Mouse (Mus musculus) bone marrow, adult 2 months (tissue): ENCODE measurements around the gene Wscd2. TPM values are rescaled to one million over a fixed set of nuclear protein-coding genes. Genes with fewer than 3 reads are reported as not detected.

ENCODE experiments used
- H3K27ac ChIP-seq: fragments of 200-500 bp; 2 replicates; pipeline ENCODE4 v1.5.1; 2012; ENCODE audit warnings: low read depth, mild to moderate bottlenecking, control low read depth, inconsistent platforms, low read length; ENCODE audit not compliant: control insufficient read depth, poor library complexity, insufficient read depth
- H3K4me1 ChIP-seq: fragments of 200-500 bp; 2 replicates; pipeline ENCODE4 v1.6.1; 2011; ENCODE audit warnings: low read length; ENCODE audit not compliant: control insufficient read depth, insufficient read depth
- H3K4me3 ChIP-seq: fragments of 200-500 bp; replicated peaks from 2 replicates; pipeline ENCODE3; 2011; ENCODE audit warnings: mild to moderate bottlenecking, low read depth, low read length, control low read depth; ENCODE audit not compliant: control insufficient read depth
- CTCF ChIP-seq: fragments of 200-500 bp; IDR thresholded peaks from 2 replicates; pipeline ENCODE4 v1.5.1; 2011; ENCODE audit warnings: low read length, control low read depth; ENCODE audit not compliant: control insufficient read depth, insufficient read depth
- POLR2A ChIP-seq: fragments of 200-500 bp; IDR thresholded peaks from 2 replicates; pipeline ENCODE4 v1.6.1; 2011; ENCODE audit warnings: low read depth, mild to moderate bottlenecking, control low read depth, low read length, borderline replicate concordance; ENCODE audit not compliant: control insufficient read depth
- WGBS: fragments of 180-500 bp; shearing (Covaris S2); methylation state at CpG from one replicate; pipeline ENCODE4 v1.1.7; 2018; 5-methylcytosine and 5-hydroxymethylcytosine counted together
- polyA plus RNA-seq: library from polyadenylated mRNA; stranded (reverse); fragments of >200 nt; gene quantifications from 2 replicates; pipeline ENCODE4 v1.2.4, GENCODE M21; 2011; ENCODE audit warnings: low replicate concordance; ENCODE audit not compliant: missing spikeins, insufficient read depth, insufficient read length

Wscd2 gene
- polyA plus RNA-seq, 1 experiment: 0.30 TPM

GRCm38 (mm10) chr5:113457260-113457659 is 32.9 kb upstream of the Wscd2 start:
- H3K27ac ChIP-seq: no peak overlapping the region
- 76% methylated on average over 6 of the region's 6 CpGs for WGBS
- no peak overlapping the region for H3K4me3 ChIP-seq
- H3K4me1 ChIP-seq: no peaks in the 10 kb centered on the region
- TF ChIP-seq POLR2A (no peak), CTCF (no peak)

- no peak overlapping the region for H3K4me3 ChIP-seq
- no peaks in the 10 kb centered on the region for H3K4me1 ChIP-seq
- no peak for TF ChIP-seq CTCF
- TF ChIP-seq POLR2A: no peak
- H3K27ac ChIP-seq: no peak overlapping the region
- WGBS: 75% methylated on average over 7 of the region's 7 CpGs
Measured at GRCm38 (mm10) chr5:113459942-113460341, 30.2 kb upstream of the Wscd2 start.

- TF ChIP-seq POLR2A (no peak), CTCF (no peak)
- H3K4me3 ChIP-seq: no peak overlapping the region
- H3K27ac ChIP-seq: no peak overlapping the region
- 22% methylated on average over 16 of the region's 16 CpGs for WGBS
- H3K4me1 ChIP-seq: no peaks in the 10 kb centered on the region
Measured at GRCm38 (mm10) chr5:113461582-113461981, 28.6 kb upstream of the Wscd2 start.

- H3K4me3 ChIP-seq: no peak overlapping the region
- H3K4me1 ChIP-seq: no peaks in the 10 kb centered on the region
- TF ChIP-seq POLR2A: no peak
- no peak for TF ChIP-seq CTCF
- 37% methylated on average over 21 of the region's 21 CpGs for WGBS
- H3K27ac ChIP-seq: no peak overlapping the region
Measured at GRCm38 (mm10) chr5:113461998-113462625, 28.0 kb upstream of the Wscd2 start.

GRCm38 (mm10) chr5:113464731-113465130 is 25.4 kb upstream of the Wscd2 start:
- H3K27ac ChIP-seq: no peak overlapping the region
- TF ChIP-seq CTCF (no peak), POLR2A (no peak)
- H3K4me3 ChIP-seq: no peak overlapping the region
- H3K4me1 ChIP-seq: no peaks in the 10 kb centered on the region
- 73% methylated on average over 6 of the region's 6 CpGs for WGBS

GRCm38 (mm10) chr5:113466536-113466935 is 23.6 kb upstream of the Wscd2 start:
- H3K4me1 ChIP-seq: no peaks in the 10 kb centered on the region
- TF ChIP-seq CTCF (no peak), POLR2A (no peak)
- WGBS: 68% methylated on average over 6 of the region's 6 CpGs
- no peak overlapping the region for H3K27ac ChIP-seq
- H3K4me3 ChIP-seq: no peak overlapping the region

- no peaks in the 10 kb centered on the region for H3K4me1 ChIP-seq
- 48% methylated on average over 4 of the region's 4 CpGs for WGBS
- TF ChIP-seq CTCF (no peak), POLR2A (no peak)
- H3K27ac ChIP-seq: no peak overlapping the region
- no peak overlapping the region for H3K4me3 ChIP-seq
Measured at GRCm38 (mm10) chr5:113467072-113467471, 23.1 kb upstream of the Wscd2 start.

- 3% methylated on average over 8 of the region's 8 CpGs for WGBS
- no peaks in the 10 kb centered on the region for H3K4me1 ChIP-seq
- no peak overlapping the region for H3K4me3 ChIP-seq
- TF ChIP-seq CTCF (no peak), POLR2A (no peak)
- no peak overlapping the region for H3K27ac ChIP-seq
Measured at GRCm38 (mm10) chr5:113467765-113468164, 22.4 kb upstream of the Wscd2 start.

- 65% methylated on average over 5 of the region's 5 CpGs for WGBS
- TF ChIP-seq CTCF: no peak
- no peaks in the 10 kb centered on the region for H3K4me1 ChIP-seq
- H3K27ac ChIP-seq: no peak overlapping the region
- no peak overlapping the region for H3K4me3 ChIP-seq
Measured at GRCm38 (mm10) chr5:113468625-113469024, 21.5 kb upstream of the Wscd2 start.
